Mouse (Mus musculus): ENCODE results near the gene Lamb1.

Lamb1 gene

DNA sequence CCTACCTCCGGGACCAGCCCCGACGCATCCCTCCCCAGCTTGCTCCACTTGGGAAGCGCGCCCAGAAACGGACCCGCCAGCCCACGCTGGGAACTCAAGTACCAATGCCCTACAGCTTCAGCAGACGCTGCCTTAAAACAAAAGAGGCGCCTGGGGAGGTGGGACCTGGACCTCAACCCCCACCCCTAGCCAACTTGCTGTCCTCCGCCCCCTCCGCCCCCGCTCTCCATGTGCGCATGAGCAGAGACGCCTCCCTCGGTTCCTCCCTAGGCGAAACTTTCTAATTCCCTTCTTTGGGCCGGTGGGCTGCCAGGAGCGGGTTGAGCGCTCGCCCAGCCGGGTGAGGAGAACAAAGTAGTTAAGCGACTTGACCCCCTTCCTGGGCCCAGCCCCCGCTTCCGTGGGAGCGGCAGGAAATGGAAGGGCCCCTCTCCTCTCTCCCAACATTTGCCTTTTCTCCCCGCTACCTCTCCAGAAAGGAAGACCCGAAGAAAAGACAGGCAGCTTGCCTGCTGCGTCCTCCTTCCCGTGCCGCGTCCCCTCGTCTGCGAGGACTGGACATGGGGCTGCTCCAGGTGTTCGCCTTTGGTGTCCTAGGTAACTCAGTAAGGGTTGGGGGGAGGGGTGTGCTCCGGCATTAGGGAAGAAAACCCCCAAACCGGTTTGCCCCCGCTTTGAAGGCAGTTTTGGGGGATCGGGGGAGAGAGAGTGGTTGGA, at the start of gene Lamb1:
Lamb1 (plus strand) TSS at position 230 of the 717 bp plus-strand sequence.
- no peak for DNase-seq (ENCODE audit: low read depth, low spot score)

DNA sequence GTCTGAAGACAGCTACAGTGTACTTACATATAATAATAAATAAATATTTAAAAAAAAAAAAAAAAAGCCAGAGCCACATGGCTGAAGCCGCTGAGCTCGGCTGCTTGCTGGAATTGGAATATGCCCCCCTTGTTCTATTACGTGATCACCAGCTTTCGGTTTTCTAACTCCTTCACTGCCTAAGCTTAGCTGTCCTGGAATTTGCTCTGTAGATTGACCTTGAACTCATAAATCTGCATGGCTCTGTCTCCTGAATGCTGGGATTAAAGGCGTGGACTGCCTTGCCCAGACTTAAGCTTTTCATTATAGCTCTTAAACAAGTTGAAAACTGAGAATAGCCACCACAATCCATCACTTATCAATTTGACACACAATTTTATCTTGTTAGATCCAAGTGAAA, 47.8 kb upstream of the Lamb1 start:
- DNase-seq (ENCODE audit: low read depth, low spot score): no peak

DNA sequence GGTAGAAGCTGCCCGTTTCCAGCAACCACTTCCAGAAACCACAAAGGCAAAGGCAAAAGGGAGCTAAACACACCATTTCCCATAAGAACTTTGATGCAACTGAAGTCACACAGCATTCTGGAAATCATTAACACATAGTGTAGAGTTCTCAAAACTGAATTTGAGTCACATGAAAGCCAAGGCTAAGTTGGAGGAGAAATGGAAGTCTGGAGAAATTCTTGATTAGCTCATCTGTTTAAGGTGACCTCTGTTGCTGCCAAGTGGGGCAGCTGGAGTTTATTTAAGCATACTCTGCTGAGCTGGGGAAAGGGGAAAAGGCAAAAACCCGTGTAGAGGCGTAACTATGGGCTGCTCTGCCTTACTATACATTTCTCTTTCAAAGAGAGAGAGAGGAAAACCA, 46.3 kb upstream of the Lamb1 start:
- no peak for DNase-seq (ENCODE audit: low read depth, low spot score)

DNA sequence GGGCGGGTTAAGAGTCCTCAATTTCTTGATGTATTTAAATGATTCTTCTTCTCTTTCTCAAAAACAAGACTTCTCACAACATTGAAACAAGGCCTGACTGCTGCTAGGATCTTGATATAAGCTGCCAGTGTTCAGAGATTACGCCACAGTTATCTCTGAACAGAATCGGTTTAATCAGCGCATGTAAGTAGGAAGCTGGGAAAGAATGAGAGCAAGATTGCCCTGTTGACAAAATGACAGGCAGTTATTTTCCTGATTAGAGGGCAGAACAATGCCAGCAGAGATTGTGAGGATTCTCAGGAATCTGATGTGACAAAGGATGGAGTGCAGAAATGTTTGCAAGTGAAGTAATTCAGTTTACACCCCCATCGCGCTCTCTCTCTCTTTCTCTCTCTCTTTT, 43.5 kb upstream of the Lamb1 start:
- DNase-seq (ENCODE audit: low read depth, low spot score): no peak

DNA sequence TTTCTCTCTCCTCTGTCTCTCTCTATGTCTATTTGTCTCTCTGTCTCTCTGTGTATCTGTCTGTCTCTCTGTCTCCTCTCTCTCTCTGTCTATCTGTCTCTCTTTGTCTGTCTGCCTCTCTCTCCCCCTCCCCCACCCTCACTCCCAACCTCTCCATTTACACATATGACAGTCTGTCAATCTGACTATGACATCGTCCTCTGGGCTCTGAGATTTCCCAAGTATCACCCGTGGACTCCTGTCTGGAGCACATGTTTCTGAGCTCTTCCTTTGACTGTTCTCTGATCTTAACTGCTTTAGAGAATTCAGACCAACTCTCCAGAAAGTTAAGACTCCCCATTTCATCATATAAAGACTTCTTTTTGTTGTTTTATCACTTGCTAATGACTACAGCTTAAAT, 42.8 kb upstream of the Lamb1 start:
- DNase-seq (ENCODE audit: low read depth, low spot score): no peak

DNA sequence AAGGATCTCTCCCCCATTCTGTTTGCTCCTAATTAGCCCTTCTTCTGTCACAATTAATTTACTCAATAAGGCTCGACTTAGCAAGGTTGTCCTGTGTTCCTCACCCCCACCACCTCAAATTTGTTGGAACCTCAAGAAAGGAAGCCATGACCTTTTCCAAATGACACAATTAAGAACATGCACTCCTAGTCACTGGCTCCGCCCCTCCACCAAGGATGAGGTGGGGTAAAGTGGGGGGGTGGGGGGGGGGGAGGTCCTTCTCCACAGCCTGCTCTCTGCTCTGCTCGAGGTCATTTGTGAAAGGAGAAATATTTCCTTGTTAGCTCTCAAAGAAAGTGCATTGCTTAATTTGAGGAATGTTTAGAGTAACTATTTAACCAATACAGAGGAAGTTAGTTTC, 42.3 kb upstream of the Lamb1 start:
- no peak for DNase-seq (ENCODE audit: low read depth, low spot score)

DNA sequence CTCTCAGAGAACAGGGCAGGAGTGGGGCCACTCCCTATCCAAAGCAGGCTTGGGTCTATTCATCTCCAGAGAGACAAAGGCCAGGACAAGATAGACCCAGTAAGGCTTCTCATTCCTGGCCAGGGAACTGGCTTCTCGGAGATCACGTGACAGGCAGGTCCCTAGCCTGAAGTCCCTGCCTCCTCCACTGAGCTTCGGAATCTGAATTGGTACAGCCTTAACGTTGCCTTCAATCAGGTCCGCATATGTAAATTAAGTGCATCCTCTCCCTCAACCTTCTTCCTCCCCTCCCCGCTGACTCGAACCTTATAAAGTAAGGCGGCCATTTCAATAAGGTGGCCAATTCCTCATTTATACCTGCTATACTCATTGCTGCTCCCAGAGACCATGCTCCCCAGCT, 39.6 kb upstream of the Lamb1 start:
- DNase-seq (ENCODE audit: low read depth, low spot score): no peak

DNA sequence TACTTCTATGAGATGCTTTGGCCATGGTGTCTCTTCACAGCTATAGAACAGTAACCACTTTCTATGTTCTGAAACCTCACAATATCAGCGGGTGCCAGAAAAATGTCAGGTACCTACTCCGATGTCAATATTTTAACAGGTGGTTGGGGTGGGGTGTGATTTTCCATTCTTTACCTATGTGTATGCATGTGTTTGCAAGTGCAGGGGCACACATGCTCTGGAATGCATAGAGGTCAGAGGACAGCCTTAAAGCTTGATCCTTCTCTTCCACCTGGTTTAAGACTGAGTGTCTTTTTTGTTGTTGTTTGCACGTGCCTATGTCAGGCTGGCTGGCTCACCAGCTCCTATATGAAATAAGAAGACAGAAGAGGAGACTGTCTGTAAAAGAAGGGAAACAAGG, 37.9 kb upstream of the Lamb1 start:
- DNase-seq (ENCODE audit: low read depth, low spot score): no peak

DNA sequence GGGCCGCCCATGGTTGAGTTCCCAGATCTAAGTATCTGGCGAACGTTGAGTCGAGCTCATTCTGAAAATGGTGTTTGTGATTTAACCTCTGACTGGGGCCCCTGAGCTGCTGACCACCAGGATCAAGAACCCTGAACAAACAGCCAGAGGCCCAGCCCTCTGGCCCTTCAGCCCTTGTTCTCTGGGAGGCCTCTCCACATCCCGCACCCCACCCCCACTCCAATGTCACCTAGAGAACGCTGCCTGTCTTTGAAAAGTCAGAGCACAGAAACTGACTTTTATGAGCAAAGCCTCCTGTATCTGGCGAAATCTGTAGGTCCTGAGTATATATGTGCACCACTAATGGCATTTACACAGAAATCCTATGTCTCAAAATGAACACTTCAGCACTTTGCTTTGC, 36.2 kb upstream of the Lamb1 start:
- no peak for DNase-seq (ENCODE audit: low read depth, low spot score)

DNA sequence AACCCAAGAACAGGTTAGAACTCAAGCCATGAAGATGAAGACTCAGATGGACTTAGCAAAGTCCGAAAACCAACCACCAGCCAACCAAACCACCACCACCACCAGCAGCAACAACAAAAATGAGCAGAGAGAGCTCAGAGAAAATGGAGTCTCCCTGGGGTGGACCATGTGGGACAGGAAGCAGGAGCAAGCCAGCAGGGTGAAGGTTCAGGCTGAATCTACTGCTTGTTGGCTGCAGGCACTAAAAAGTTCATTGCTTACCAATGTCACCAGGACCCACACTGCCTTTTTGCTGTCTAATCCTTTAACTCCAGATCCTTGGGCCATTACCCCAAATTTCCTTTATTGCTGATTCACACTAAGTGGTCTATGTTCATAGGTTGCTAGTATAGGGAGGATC, 32.4 kb upstream of the Lamb1 start:
- no peak for DNase-seq (ENCODE audit: low read depth, low spot score)

DNA sequence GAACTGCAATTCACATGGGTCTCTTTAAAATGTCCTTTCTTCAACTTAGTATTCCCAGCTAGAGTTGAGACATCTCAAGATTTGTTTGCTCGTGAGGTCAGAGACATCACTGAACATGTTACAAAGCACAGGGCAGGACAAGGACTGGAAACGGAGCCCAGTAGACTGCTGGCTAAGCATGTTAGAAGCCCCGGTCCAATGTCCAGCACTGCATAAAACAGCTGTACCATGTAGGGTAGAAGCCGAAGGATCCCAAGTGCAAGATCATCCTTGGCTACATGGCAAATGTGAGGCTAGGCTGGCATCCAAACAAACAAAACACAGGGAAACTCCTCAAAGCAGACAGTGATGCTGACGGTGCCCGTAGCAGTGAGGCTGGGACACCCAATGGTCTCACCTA, 30.0 kb upstream of the Lamb1 start:
- DNase-seq (ENCODE audit: low read depth, low spot score): no peak

DNA sequence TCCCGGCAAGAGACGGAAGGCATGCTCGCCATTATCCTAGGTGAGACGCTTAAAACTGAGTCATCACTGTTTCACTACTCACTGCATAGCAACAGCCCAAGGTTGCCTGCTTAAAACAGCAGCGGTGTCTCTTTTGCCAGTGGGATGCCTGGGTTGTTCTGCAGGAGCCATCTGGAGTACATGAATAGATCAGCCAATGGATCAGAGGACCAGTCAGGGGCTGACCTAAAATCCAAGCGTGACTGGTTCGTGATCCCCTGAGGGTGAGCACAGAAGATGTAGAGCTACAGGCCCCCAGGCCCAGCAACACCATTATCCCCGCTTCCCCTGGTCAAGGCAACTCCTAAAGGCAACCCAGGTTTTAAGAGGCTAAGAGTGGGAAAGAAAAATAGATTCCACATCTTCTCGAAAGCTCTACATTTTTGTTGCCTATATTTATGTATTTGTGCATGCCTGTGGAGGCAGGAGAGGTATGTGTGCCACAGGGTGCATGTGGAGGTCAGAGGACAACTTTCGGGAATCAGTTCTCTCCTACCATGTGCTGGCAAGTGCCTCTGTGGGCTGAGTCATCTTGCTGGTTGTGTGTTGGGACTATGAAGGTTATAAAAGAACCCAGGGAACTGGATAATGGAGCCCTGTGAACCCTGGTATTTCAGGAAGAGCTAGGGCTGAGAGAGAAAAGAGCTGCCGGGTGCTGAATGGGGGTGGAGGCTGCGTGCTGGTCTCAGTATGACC, 28.0 kb upstream of the Lamb1 start:
- no peak for DNase-seq (ENCODE audit: low read depth, low spot score)

DNA sequence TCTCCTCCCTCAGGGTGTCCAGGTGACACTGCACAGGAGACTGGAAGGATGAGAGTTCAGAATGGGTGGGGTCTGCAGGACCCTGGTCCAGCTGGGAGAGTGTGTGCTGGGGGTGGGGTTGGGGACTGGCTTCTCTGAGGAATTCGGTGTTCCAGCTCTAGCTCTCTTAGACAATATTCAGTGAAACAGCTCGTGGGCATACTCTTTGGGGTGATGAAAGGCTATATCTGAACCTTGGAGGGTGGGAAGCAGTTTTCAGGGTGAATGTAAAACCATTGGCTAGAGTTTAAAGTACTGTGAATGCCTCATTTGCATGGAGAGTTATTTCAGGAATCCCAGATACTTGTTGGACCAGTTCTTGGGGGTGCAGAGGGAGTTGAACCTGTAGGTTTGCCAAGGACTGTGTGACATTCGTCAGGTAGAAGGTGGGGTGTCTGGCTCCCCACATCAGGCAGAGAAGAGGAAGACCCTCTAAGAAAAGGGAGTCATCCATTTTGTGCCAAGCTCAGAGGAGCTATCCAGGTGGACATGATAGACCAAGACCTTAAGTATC, 25.9 kb upstream of the Lamb1 start:
- DNase-seq (ENCODE audit: low read depth, low spot score): no peak

DNA sequence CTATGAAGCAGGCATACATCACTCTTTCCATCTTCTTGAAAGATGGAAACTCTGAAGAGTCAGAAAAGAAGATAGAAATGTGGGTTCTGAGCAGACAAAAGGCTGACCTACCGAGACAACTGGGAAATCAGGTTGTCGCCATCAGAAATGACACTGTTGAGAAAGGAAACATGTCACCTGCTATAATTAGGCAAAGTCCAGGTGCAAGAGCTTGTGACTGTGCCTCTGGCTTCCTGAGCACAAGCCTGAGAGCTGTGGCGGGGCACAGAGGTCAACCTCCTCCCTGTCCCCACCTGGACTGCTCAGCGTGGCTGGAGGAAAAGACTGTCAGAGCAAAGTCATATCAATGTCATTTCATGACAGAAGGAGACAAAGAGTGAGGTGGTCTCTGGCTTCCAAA, 25.2 kb upstream of the Lamb1 start:
- DNase-seq (ENCODE audit: low read depth, low spot score): no peak

DNA sequence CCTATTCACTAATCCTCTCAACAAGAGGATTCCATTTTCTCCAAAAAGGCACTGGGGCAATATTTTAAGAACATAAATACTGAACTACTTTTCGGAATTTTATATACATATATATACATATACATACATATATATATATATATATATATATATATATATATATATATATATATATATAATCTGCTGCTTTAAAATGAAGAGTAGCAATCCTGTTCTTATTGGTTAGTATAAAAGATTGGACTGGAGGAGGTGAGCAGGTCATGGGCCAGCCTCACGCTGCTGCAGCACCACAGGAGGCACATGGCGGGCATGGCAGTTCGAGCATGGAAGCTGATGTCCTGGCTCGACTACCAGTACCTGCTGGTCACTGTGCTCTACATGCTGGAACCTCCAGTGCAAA, 24.6 kb upstream of the Lamb1 start, which contains the start of gene Gm6993:
Gm6993 (plus strand) TSS at position 301 of the 400 bp plus-strand sequence.
- no peak for DNase-seq (ENCODE audit: low read depth, low spot score)

DNA sequence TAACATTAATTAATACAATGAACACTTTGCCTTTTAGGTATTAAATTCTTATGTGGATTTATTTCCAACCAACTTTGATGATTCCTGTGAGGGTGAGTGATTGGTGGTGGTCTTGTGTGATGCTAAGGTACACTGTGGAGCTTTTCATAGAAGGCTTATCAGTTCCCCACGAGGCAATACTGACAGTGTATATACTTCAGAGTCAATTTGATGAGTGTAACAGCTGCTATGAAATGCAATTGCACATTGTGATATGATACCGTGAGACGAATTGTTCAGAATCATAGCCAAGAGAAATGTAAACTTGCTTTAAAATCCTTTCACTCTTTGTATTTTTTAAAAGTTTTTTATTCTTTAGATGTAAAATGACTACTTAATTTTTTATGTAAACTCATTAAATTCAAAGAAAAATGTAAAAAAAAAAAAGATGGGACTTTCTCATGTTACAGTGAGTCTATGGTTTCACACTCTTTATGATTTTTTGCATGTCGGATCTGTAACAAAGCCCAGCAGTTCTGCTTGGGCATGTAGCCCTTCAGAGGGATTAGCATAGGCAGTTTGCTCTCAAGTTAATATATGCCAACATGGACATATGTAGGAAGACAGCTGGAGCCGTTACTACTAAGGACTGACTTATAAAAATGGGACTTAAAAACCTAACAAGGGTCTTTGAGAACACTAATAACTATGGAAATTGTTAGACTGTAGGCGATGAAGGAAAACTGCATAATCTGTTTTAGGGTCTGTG, 23.3 kb upstream of the Lamb1 start:
- DNase-seq (ENCODE audit: low read depth, low spot score): no peak

DNA sequence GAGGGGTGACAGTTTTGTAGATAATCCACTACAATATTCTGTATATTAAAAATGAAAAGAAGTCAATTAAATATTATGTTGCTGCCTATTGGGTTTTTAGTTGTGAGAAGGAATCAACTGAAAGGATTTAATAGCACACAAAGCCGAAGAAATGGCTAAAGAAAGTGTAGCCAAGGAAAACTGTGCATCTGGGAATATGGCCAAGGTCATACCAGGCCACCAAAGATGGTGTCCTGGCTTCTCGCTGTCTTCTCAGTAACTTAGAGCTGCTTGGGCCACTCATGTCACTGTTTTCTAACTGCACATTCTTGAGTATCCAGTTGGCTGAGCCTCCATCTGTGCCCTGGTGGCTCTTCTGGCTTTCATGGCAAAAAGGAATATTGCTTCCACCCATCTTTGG, 21.0 kb upstream of the Lamb1 start:
- no peak for DNase-seq (ENCODE audit: low read depth, low spot score)

DNA sequence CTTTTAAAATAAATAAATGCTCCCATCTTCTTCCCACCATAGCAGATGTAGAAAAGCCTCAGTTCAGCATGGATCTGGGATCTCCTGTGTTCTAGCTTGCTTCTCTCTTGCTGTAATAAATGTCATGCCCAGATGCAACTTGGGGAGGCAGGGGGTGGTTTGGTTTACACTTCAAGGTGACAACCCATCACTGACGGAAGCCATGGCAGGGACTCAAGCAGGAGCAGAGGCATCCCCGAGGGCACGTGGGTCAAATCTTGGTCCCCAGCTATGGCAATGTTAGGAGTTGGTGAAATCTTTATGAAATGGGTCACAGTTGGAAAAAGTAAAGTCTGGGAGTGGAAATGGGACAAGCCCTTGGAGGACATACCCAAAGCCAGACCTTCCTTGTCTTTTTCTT, 20.3 kb upstream of the Lamb1 start:
- DNase-seq (ENCODE audit: low read depth, low spot score): no peak

DNA sequence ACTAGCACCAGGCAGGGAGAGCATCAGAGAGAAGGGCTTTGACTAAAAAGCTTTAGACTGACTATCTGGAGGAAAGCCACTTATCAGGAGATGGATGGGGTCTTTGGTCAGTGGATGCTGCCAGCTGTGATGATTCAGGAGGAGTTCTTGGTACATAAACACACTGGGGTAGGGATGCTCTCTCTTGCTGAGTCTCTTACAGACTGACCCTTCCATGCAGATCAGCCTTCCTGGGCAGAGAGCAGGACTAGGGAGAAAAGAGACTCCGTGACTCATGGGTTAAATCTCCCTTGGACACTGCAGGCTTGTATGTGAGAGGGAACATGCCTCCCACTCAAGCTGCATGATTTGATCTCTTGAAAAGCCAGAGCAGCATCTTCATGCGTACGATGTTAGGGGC, 18.9 kb upstream of the Lamb1 start:
- no peak for DNase-seq (ENCODE audit: low read depth, low spot score)

DNA sequence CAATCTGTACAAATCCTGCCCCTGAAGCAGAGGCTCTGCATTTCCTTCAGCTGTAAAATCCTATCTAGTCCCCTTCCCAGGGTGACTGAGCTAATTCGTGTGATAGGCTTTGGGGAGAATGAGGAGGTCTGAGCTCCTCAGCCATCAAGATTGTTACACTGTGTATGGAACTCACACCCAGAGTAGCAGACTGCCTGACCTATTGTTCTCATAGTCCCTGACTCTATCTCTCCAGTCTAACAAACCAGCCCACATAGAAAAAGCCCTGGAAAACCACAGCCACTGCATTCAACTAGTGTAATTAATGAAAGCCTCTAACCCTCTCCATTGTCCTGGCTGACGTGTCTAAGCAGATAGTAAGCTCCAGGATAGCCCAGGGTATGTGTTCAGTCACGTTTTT, 18.4 kb upstream of the Lamb1 start:
- DNase-seq (ENCODE audit: low read depth, low spot score): no peak

DNA sequence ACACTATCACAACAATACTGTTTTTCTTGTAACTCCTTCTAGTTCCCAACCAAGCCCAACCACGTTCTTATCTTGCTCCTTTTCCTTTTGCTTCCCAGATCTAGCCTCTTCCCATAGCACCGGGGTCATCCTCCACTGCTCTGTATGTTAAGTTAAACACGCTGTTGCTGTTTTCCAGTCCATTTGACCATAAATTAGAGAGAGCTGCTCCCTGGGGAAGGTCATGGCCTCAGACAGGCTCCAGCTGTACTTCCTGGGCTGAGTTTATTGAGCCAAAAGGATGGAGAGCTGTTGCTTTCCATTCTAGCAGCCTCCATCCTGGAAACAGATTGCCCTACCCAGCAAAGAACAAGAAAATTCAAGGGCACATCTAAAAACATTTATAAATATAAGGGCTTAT, 16.9 kb upstream of the Lamb1 start:
- DNase-seq (ENCODE audit: low read depth, low spot score): no peak

DNA sequence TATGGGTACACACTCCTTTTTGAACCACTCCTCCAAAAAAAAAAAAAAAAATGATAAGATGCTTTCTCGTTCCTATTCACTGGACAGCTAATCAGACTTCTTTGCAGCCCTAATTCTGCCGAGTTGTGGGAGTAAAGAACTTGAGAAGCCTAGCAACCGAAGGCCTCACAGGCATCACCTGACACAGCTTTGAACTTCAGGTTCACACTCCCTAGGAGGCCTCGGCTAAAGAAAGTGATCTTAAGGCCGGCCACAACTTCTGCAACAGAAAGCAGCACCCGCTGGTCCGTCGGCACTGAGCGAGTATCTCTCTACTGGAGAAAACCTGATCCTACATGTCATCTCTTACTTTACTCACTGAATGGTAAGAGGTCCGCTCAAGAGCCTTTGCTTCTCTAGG, 16.4 kb upstream of the Lamb1 start:
- DNase-seq (ENCODE audit: low read depth, low spot score): no peak
